ENCODE assay signal across 27 mouse cellular contexts in the genomic region with DNA sequence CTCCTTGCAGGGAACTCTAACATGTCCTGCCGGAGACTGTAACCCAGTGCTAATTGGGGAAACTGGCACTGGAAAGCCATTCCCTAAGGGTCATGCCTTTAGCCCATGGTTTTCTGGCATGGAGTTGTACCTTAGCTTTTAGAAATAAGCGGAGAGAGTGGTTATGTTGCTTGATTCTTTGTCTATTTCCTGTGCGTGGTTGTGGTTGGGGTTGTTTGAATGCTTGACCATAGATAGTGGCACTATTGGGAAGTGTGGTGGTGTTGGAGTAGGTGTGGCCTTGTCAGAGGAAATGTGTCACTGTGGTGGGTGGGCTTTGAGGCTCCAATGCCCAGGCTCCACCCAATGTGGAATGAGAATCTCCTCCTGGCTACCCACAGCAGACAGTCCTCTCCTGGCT.
DNase-seq lines count a peak whose midpoint lies in the region; ATAC-seq and TF ChIP-seq lines count a peak whose summit lies in the region.
"Had no signal": no experiment of that assay in that cellular context is flagged by ENCODE, and none has a peak within 500 bp of the region (broad histone marks: within the 10 kb centered on the region; RNA-seq: fewer than 3 reads in every experiment).

No protein-coding gene starts in this region.

- no peaks in the 10 kb centered on the region for H3K4me1 ChIP-seq in liver, embryonic 12.5 days
- H3K4me1 ChIP-seq in liver, postnatal 0 days (ENCODE audit: insufficient read depth) = no peaks in the 10 kb centered on the region
- no peaks in the 10 kb centered on the region for H3K4me1 ChIP-seq in hindbrain, embryonic 16.5 days (ENCODE audit: control insufficient read depth, insufficient read depth, low read depth, low read length)
- H3K4me1 ChIP-seq: embryonic facial prominence, embryonic 13.5 days; embryonic facial prominence, embryonic 15.5 days; forebrain, embryonic 10.5 days; forebrain, embryonic 12.5 days had no signal

- peak; percentile 35; the same call in 1 of the 2 replicates for ATAC-seq in liver, embryonic 12.5 days
- no peak for ATAC-seq in liver, postnatal 0 days
- ATAC-seq in common myeloid progenitor, adult 5-6 weeks (replicated peaks; ENCODE audit: low read depth, poor library complexity, severe bottlenecking) = peak; percentile 62
- ATAC-seq in hindbrain, embryonic 16.5 days = no peak
- ATAC-seq: activated CD4-positive, CD25-positive, alpha-beta regulatory T cell, adult 4 months; CD4-positive, CD25-positive, alpha-beta regulatory T cell, adult 4 months; forebrain, embryonic 14.5 days; forebrain, embryonic 16.5 days; Patski had no signal

- 35% methylated on average over 3 of the region's 3 CpGs for WGBS in liver, embryonic 12.5 days (ENCODE audit: insufficient replicate concordance)
- 48% methylated on average over 3 of the region's 3 CpGs for WGBS in liver, postnatal 0 days (ENCODE audit: insufficient replicate concordance)
- WGBS in hindbrain, embryonic 16.5 days = 93% methylated on average over 3 of the region's 3 CpGs

- no peaks in the 10 kb centered on the region for H3K27me3 ChIP-seq in liver, embryonic 12.5 days (replicated peaks)
- no peaks in the 10 kb centered on the region for H3K27me3 ChIP-seq in liver, postnatal 0 days (ENCODE audit: insufficient read depth, low read length)
- no peaks in the 10 kb centered on the region for H3K27me3 ChIP-seq in hindbrain, embryonic 16.5 days (replicated peaks; ENCODE audit: control insufficient read depth, insufficient read depth, low read length)
- H3K27me3 ChIP-seq: CH12.LX; embryonic facial prominence, embryonic 13.5 days; embryonic facial prominence, embryonic 15.5 days; forebrain, embryonic 12.5 days; Patski had no signal

- no peak for DNase-seq in liver, postnatal 0 days
- DNase-seq in 416B (ENCODE audit: low read depth) = peak; percentile 80
- DNase-seq: adrenal gland, adult 8-10 months; adrenal gland, postnatal 14 days; adrenal gland, postnatal 36 days; B cell, adult 2 months; cerebellum, adult 11-12 months; cerebellum, adult 2 months; cerebellum, adult 9-10 months; cerebellum, postnatal 10 days; cerebellum, postnatal 25 days; embryo, embryonic 11 days had no signal

- H3K4me3 ChIP-seq in liver, embryonic 12.5 days = no peak overlapping the region
- H3K4me3 ChIP-seq in liver, postnatal 0 days (ENCODE audit: low read depth, low read length) = no peak overlapping the region
- H3K4me3 ChIP-seq in hindbrain, embryonic 16.5 days (ENCODE audit: low read length) = no peak overlapping the region
- H3K4me3 ChIP-seq: embryonic facial prominence, embryonic 13.5 days; embryonic facial prominence, embryonic 15.5 days; erythroblast, embryonic 14.5 days; forebrain, embryonic 10.5 days; forebrain, embryonic 12.5 days had no signal

- peaks cover 12% of the 10 kb centered on the region; the same call in 1 of the 2 replicates for H3K9me3 ChIP-seq in liver, embryonic 12.5 days (replicated peaks)
- no peaks in the 10 kb centered on the region for H3K9me3 ChIP-seq in liver, postnatal 0 days (ENCODE audit: low read length)
- H3K9me3 ChIP-seq in hindbrain, embryonic 16.5 days (ENCODE audit: control insufficient read depth, low read length) = no peaks in the 10 kb centered on the region
- H3K9me3 ChIP-seq: embryonic facial prominence, embryonic 13.5 days; embryonic facial prominence, embryonic 15.5 days; forebrain, embryonic 10.5 days; forebrain, embryonic 12.5 days had no signal

- no peak overlapping the region for H3K4me2 ChIP-seq in liver, embryonic 12.5 days
- no peak overlapping the region for H3K4me2 ChIP-seq in liver, postnatal 0 days (ENCODE audit: low read depth, low read length)
- H3K4me2 ChIP-seq in hindbrain, embryonic 16.5 days (ENCODE audit: low read length) = no peak overlapping the region
- H3K4me2 ChIP-seq: embryonic facial prominence, embryonic 13.5 days; embryonic facial prominence, embryonic 15.5 days; forebrain, embryonic 12.5 days had no signal

- TF ChIP-seq EP300 in liver, postnatal 0 days (IDR thresholded peaks at IDR 0.05; ENCODE audit: low read depth) = no peak

- no peak overlapping the region for H3K27ac ChIP-seq in liver, embryonic 12.5 days
- H3K27ac ChIP-seq in liver, postnatal 0 days (ENCODE audit: low read depth) = no peak overlapping the region
- H3K27ac ChIP-seq in hindbrain, embryonic 16.5 days (ENCODE audit: low read depth, low read length) = no peak overlapping the region
- H3K27ac ChIP-seq: embryonic facial prominence, embryonic 13.5 days; embryonic facial prominence, embryonic 15.5 days; forebrain, embryonic 10.5 days; forebrain, embryonic 12.5 days had no signal

- H3K9ac ChIP-seq in liver, embryonic 12.5 days = no peak overlapping the region
- no peak overlapping the region for H3K9ac ChIP-seq in liver, postnatal 0 days (replicated peaks)
- no peak overlapping the region for H3K9ac ChIP-seq in hindbrain, embryonic 16.5 days (ENCODE audit: low read depth, low read length)
- H3K9ac ChIP-seq: embryonic facial prominence, embryonic 13.5 days; embryonic facial prominence, embryonic 15.5 days; forebrain, embryonic 12.5 days had no signal

- no peaks in the 10 kb centered on the region for H3K36me3 ChIP-seq in liver, embryonic 12.5 days
- H3K36me3 ChIP-seq in liver, postnatal 0 days (replicated peaks; ENCODE audit: insufficient read depth, low read length) = no peaks in the 10 kb centered on the region
- no peaks in the 10 kb centered on the region for H3K36me3 ChIP-seq in hindbrain, embryonic 16.5 days (ENCODE audit: control insufficient read depth, insufficient read depth, low read length)
- H3K36me3 ChIP-seq: embryonic facial prominence, embryonic 13.5 days; embryonic facial prominence, embryonic 15.5 days; forebrain, embryonic 10.5 days; forebrain, embryonic 12.5 days; G1E had no signal

- no peak for TF ChIP-seq CTCF in liver, postnatal 0 days (IDR thresholded peaks at IDR 0.05; ENCODE audit: low read depth)

Comparison
In these comparisons a context has a peak if more than half of its experiments do, and no peak if none do; other contexts are left out.
1. ATAC-seq: peak in liver, embryonic 12.5 days (single experiment) and common myeloid progenitor, adult 5-6 weeks (single experiment); none in liver, postnatal 0 days (single experiment) and hindbrain, embryonic 16.5 days (single experiment).